Mouse (Mus musculus) forebrain, postnatal 0 days (tissue): ENCODE measurements around the gene Cstb. TPM values are rescaled to one million over a fixed set of nuclear protein-coding genes. Genes with fewer than 3 reads are reported as not detected.

Source experiments
- ATAC-seq: fragments of 200-750 bp; cut with Nextera tagmentation; 2 replicates; pipeline ENCODE4 v1.8.0; 2017; ENCODE audit warnings: mild to moderate bottlenecking, moderate library complexity
- DNase-seq: peaks from one replicate; pipeline ENCODE4 v3.0.0-alpha.2; 2015
- H3K27ac ChIP-seq: fragments of 300-500 bp; sonication (generic); 2 replicates; pipeline ENCODE4 v1.5.1; 2014; ENCODE audit warnings: low read depth, mild to moderate bottlenecking, antibody characterized with exemption, low read length, moderate library complexity, mixed read lengths
- H3K27me3 ChIP-seq: fragments of 300-500 bp; sonication (generic); 2 replicates; pipeline ENCODE4 v1.6.1; 2014; ENCODE audit warnings: mild to moderate bottlenecking, low read length, mixed read lengths; ENCODE audit not compliant: insufficient read depth
- H3K36me3 ChIP-seq: fragments of 300-500 bp; sonication (generic); 2 replicates; pipeline ENCODE4 v1.6.1; 2014; ENCODE audit warnings: mild to moderate bottlenecking, moderate library complexity; ENCODE audit not compliant: insufficient read depth
- H3K4me1 ChIP-seq: fragments of 300-500 bp; sonication (generic); 2 replicates; pipeline ENCODE4 v1.6.1; 2014; ENCODE audit warnings: antibody characterized with exemption; ENCODE audit not compliant: insufficient read depth
- H3K4me2 ChIP-seq: fragments of 300-500 bp; sonication (generic); 2 replicates; pipeline ENCODE4 v1.6.1; 2014; ENCODE audit warnings: low read depth, mild to moderate bottlenecking, moderate library complexity
- H3K4me3 ChIP-seq: fragments of 300-500 bp; sonication (generic); 2 replicates; pipeline ENCODE4 v1.5.1; 2014; ENCODE audit warnings: low read depth, low read length, mixed read lengths
- H3K9ac ChIP-seq: fragments of 300-500 bp; sonication (generic); 2 replicates; pipeline ENCODE4 v1.6.1; 2014; ENCODE audit warnings: mild to moderate bottlenecking
- H3K9me3 ChIP-seq: fragments of 300-500 bp; sonication (generic); 2 replicates; pipeline ENCODE4 v1.6.1; 2016; ENCODE audit warnings: low read length
- CTCF ChIP-seq: sonication (generic); IDR thresholded peaks from 2 replicates; pipeline ENCODE4 v1.5.1; 2016; ENCODE audit warnings: antibody characterized with exemption, control low read depth, low read depth
- WGBS: fragments of 180-500 bp; shearing (Covaris S2); extraction: QIAGEN DNeasy Blood & Tissue Kit; methylation state at CpG from one replicate; pipeline ENCODE4 v1.1.7; 2014; 5-methylcytosine and 5-hydroxymethylcytosine counted together
- polyA plus RNA-seq: library from polyadenylated mRNA; unstranded; fragments of >200 nt; fragmentation: Nextera tagmentation; extraction: Ambion mirVana; gene quantifications from 2 replicates; pipeline ENCODE4 v1.2.1, GENCODE M21; 2015
- total RNA-seq: library from RNA; depleted of rRNA; stranded (reverse); fragments of >200 nt; gene quantifications from 2 replicates; pipeline ENCODE4 v1.2.3, GENCODE M21; 2014

Gene Cstb
- total and polyA plus RNA-seq, 2 experiments from 2014 or later = 55.2 to 147 TPM

DNA sequence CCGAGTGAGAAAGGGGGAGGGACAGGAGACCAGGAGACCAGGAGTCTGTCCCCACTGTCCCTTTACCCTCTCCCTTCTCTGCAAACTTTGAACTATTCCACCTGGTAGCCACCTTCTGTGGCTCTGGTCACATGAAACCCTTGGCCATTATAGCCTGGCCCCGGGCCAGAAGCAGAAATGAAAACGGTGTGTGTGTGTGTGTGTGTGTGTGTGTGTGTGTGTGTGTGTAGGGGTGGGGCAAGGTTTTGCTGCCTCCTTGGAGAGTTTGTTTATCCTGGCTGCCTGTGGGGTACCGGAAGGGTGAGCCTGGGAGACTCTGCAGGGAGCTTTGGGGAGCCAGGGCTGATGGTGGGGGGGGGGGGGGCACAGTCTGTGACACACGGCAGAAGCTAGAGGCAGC lies 35.0 kb downstream of the Cstb start:
- DNase-seq (no peak), ATAC-seq (no peak)
- WGBS = 39% methylated on average over 5 of the region's 5 CpGs

DNA sequence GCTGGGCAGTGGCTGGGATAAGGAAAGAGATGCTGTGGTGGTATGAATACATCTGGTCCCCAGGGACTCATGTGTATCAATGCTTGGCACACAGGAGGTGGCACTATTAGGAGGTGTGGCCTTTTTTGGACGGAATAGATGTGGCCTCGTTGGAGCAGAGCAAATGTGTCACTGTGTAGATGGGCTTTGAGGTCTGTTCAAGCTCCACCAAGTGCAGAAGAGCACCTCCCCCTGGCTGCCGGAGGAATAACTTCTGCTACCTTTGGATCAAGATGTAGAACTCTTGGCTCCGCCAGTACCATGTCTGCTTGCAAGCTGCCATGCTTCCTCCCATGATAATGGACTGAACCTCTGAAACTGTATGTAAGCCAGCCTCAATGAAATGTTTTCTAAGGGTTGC lies 36.3 kb downstream of the Cstb start:
- ATAC-seq (no peak), DNase-seq (no peak)
- H3K27me3 ChIP-seq = no peaks in the 10 kb centered on the region
- H3K9me3 ChIP-seq = no peaks in the 10 kb centered on the region
- no peak overlapping the region for H3K9ac ChIP-seq
- WGBS = 73% methylated on average over 4 of the region's 4 CpGs
- H3K4me3 ChIP-seq = no peak overlapping the region
- peak; percentile 47 for TF ChIP-seq CTCF
- H3K4me2 ChIP-seq = no peak overlapping the region
- peaks cover 5% of the 10 kb centered on the region; the same call in 1 of the 2 replicates for H3K4me1 ChIP-seq
- no peaks in the 10 kb centered on the region for H3K36me3 ChIP-seq
- H3K27ac ChIP-seq = no peak overlapping the region

More for the DNA sequence above, 35.0 kb downstream of the Cstb start:
- TF ChIP-seq CTCF = no peak
- Histone ChIP-seq H3K4me1 (peaks cover 5% of the 10 kb centered on the region; the same call in 1 of the 2 replicates), H3K36me3 (no peaks in the 10 kb centered on the region), H3K4me3 (no peak overlapping the region), H3K9ac (no peak overlapping the region), H3K9me3 (no peaks in the 10 kb centered on the region), H3K27ac (no peak overlapping the region), H3K27me3 (no peaks in the 10 kb centered on the region), H3K4me2 (no peak overlapping the region)

DNA sequence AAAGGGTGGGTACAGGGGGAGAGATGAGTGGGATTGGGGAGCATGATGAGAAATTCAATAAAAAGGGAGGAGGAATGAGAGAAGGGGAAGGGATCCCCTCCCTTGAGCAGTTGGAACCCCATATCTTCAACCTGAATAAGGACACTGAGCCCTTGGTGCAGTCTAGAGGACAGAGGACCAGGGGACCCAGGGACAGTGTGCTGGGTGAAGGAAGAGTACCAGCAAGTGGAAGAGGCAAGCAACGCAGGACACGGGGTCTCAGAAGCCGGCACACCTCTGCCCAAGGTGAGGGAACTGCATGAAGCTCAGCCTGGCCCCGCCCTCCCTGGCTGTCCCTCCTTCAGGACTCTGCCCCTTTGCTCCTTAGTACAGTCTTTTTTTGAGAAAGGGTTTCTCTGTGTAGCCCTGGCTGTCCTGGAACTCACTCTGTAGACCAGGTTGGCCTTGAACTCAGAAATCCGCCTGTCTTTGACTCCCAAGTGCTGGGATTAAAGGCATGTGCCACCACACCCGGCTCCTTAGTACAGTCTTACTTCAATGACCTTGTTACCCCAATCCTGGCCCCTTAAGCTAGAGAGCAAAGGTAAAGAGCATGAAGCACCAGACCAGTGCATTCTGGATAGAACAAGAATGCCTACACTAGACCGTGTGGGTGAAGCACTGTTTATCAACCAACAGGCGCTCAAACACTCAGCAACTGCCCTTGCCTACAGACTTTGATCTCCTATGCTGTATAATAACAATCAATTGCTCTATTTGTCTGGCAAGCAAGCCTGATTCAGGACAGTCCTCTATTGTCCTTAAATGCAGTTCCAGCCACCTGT lies 37.7 kb downstream of the Cstb start:
- no peak for DNase-seq
- Histone ChIP-seq H3K9me3 (no peaks in the 10 kb centered on the region), H3K4me3 (peak overlapping the region; percentile 71; the same call in 1 of the 2 replicates), H3K27me3 (no peaks in the 10 kb centered on the region), H3K4me2 (peak overlapping the region; percentile 99), H3K9ac (0 out of 2 replicates have a peak overlapping the region, but pooled peaks have one; percentile 73), H3K27ac (no peak overlapping the region), H3K36me3 (no peaks in the 10 kb centered on the region), H3K4me1 (peaks cover 5% of the 10 kb centered on the region; the same call in 1 of the 2 replicates)
- ATAC-seq = no peak
- 89% methylated on average over 8 of the region's 8 CpGs for WGBS
- no peak for TF ChIP-seq CTCF

DNA sequence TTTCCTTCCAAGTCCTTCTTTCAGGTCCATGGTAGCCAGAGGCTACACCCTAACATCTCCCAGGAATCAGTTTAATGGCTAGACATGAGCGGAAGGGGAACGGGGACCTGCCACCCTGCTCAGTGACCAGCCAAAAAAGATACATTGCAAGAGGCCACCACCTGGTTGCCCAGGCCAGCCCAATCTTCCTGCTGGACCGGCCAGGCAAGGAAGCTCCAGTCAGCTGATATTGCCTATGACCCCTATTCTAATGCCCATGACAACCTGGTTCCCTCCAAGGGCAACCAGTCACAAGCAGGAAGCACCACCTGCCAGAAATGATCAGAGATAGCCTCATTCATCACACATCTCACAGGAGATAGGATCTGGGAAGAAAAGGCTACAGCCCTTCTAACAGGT lies 38.3 kb downstream of the Cstb start:
- H3K4me1 ChIP-seq = peaks cover 5% of the 10 kb centered on the region; the same call in 1 of the 2 replicates
- no peak overlapping the region for H3K27ac ChIP-seq
- DNase-seq (no peak), ATAC-seq (no peak)
- H3K4me3 ChIP-seq = peak overlapping the region; percentile 71
- WGBS = 82% methylated on average over 3 of the region's 3 CpGs
- H3K9ac ChIP-seq = peak overlapping the region; percentile 73; the same call in 1 of the 2 replicates
- H3K9me3 ChIP-seq = no peaks in the 10 kb centered on the region
- H3K36me3 ChIP-seq = no peaks in the 10 kb centered on the region
- peak overlapping the region; percentile 99 for H3K4me2 ChIP-seq
- no peaks in the 10 kb centered on the region for H3K27me3 ChIP-seq
- no peak for TF ChIP-seq CTCF

DNA sequence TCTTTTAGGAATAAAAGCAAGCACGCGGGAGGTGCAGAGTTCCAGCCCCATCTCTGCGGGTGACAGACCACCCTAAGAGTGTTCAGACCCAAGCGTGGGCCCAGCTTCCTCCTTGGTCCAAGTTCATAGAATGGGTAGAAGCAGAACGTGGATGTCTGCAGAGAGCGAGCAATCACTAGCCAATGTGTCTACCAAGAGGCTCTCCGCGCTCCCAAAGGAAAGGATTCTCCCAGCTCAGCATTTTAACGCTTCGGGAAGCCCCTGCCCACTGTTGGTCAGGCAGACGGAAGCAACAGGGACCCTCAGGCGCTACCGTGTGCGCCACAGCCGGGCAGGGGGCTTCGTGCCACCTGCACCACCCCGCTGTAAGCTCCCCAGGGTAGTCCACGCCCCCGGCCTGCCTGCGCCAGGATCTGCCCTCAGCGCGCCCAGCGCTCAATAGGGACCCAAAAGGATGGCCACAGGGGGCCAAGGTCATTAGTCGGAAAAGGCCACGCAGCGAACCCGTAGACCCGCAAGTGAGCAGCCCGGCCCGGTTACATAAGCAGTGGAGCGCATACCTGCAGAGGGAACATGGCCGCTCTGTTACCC lies 38.8 kb downstream of the Cstb start:
- H3K36me3 ChIP-seq = no peaks in the 10 kb centered on the region
- H3K4me3 ChIP-seq = peak overlapping the region; percentile 71
- peak overlapping the region; percentile 99 for H3K4me2 ChIP-seq
- peak overlapping the region; percentile 73 for H3K9ac ChIP-seq
- WGBS = 1% methylated on average over 32 of the region's 32 CpGs
- DNase-seq = no peak
- no peak for TF ChIP-seq CTCF
- ATAC-seq = peak; percentile 54
- peak overlapping the region; percentile 54 for H3K27ac ChIP-seq
- H3K27me3 ChIP-seq = no peaks in the 10 kb centered on the region
- H3K4me1 ChIP-seq = peaks cover 5% of the 10 kb centered on the region; the same call in 1 of the 2 replicates
- H3K9me3 ChIP-seq = no peaks in the 10 kb centered on the region

DNA sequence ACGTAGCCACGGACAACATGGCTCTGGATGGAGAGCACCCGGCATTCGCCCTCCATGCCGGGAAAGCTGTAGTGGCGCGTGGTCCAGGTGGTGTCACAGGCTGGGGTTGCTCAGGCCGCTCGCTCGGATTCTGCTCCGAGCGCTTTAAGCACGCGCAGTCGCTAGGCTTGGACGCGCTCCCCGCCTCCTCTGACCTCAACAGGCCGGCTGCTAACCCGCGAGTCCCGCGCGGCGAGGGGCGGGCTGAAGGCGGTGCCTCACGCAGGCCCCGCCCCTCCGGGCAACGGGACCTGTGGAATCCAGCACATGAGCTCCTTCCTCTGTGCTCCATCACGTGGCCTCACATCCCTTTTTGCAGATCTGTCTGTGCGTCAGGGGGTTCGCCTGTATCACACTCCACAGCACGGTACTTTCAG lies 39.3 kb downstream of the Cstb start, which contains the start of gene Pdxk:
Gene Pdxk (minus strand): TSS at position 184 of the 416 bp plus-strand sequence.
- Histone ChIP-seq H3K27me3 (no peaks in the 10 kb centered on the region), H3K9ac (peak within 1 kb of the TSS; percentile 73), H3K36me3 (no peaks in the 10 kb centered on the region), H3K4me1 (peaks cover 5% of the 10 kb centered on the region; the same call in 1 of the 2 replicates), H3K4me2 (peak within 1 kb of the TSS; percentile 99), H3K4me3 (peak within 1 kb of the TSS; percentile 71), H3K27ac (peak within 1 kb of the TSS; percentile 54), H3K9me3 (no peaks in the 10 kb centered on the region)
- ATAC-seq = peak; percentile 95
- 4% methylated on average over 32 of the region's 35 CpGs for WGBS
- peak; percentile 90 for DNase-seq
- no peak for TF ChIP-seq CTCF

- TF ChIP-seq CTCF = no peak
- Histone ChIP-seq H3K27ac (no peak overlapping the region), H3K36me3 (no peaks in the 10 kb centered on the region), H3K4me3 (no peak overlapping the region), H3K4me2 (no peak overlapping the region), H3K9ac (no peak overlapping the region), H3K9me3 (no peaks in the 10 kb centered on the region), H3K4me1 (peaks cover 5% of the 10 kb centered on the region; the same call in 1 of the 2 replicates), H3K27me3 (no peaks in the 10 kb centered on the region)
- no peak for DNase-seq
- no peak for ATAC-seq
- WGBS = 85% methylated on average over 3 of the region's 3 CpGs
Observed at GRCm38 (mm10) chr10:78465472-78465871, 40.0 kb downstream of the Cstb start.
